Mouse (Mus musculus) T-cell, adult 2 months (primary cell): ENCODE data around the gene Lefty2.
A peak's percentile ranks its signal among the peaks of the same experiment; 100 is the strongest.

ENCODE experiments used
- DNase-seq: peaks from one replicate; pipeline ENCODE4 v3.0.0; 2022; ENCODE audit warnings: low spot score

The Lefty2 gene

GRCm38 (mm10) chr1:180892808-180893207, at the start of gene Lefty2:
Lefty2 (plus strand) TSS chr1:180893108.
- DNase-seq, result no peak

GRCm38 (mm10) chr1:180848114-180848510, 44.8 kb upstream of the Lefty2 start:
- peak; percentile 80 for DNase-seq

GRCm38 (mm10) chr1:180848511-180849241, 44.2 kb upstream of the Lefty2 start:
- DNase-seq, result peak; percentile 75

- no peak for DNase-seq
Observed at GRCm38 (mm10) chr1:180849701-180850301, 43.1 kb upstream of the Lefty2 start.

GRCm38 (mm10) chr1:180850316-180851270, 42.3 kb upstream of the Lefty2 start, which contains the start of gene Sde2:
Sde2 (plus strand) TSS chr1:180851127.
- peak; percentile 100 for DNase-seq

GRCm38 (mm10) chr1:180858763-180859162, 34.1 kb upstream of the Lefty2 start:
- no peak for DNase-seq

GRCm38 (mm10) chr1:180860030-180860429, 32.9 kb upstream of the Lefty2 start:
- DNase-seq, result no peak

GRCm38 (mm10) chr1:180863606-180864005, 29.3 kb upstream of the Lefty2 start:
- peak; percentile 28 for DNase-seq

GRCm38 (mm10) chr1:180866001-180866400, 26.9 kb upstream of the Lefty2 start:
- DNase-seq, result no peak

- no peak for DNase-seq
Observed at GRCm38 (mm10) chr1:180870122-180870650, 22.7 kb upstream of the Lefty2 start.

GRCm38 (mm10) chr1:180873861-180874484, 18.9 kb upstream of the Lefty2 start:
- DNase-seq, result peak; percentile 72

- no peak for DNase-seq
Observed at GRCm38 (mm10) chr1:180874615-180875014, 18.3 kb upstream of the Lefty2 start.

- no peak for DNase-seq
Observed at GRCm38 (mm10) chr1:180875126-180875525, 17.8 kb upstream of the Lefty2 start.

GRCm38 (mm10) chr1:180877466-180877865, 15.4 kb upstream of the Lefty2 start:
- no peak for DNase-seq

- DNase-seq, result no peak
Observed at GRCm38 (mm10) chr1:180881768-180882167, 11.1 kb upstream of the Lefty2 start.

- DNase-seq, result no peak
Observed at GRCm38 (mm10) chr1:180883731-180884130, 9.2 kb upstream of the Lefty2 start.

GRCm38 (mm10) chr1:180884484-180884883, 8.4 kb upstream of the Lefty2 start:
- DNase-seq, result peak; percentile 62

GRCm38 (mm10) chr1:180888556-180889042, 4.3 kb upstream of the Lefty2 start:
- peak; percentile 20 for DNase-seq

GRCm38 (mm10) chr1:180889172-180889571, 3.7 kb upstream of the Lefty2 start:
- DNase-seq, result no peak

GRCm38 (mm10) chr1:180889841-180890240, 3.1 kb upstream of the Lefty2 start:
- DNase-seq, result peak; percentile 45
